Mouse (Mus musculus) liver, embryonic 11.5 days (tissue): Measurements from ENCODE around the gene Cradd. TPM values are rescaled to one million over a fixed set of nuclear protein-coding genes. Genes with fewer than 3 reads are reported as not detected.
A peak's percentile ranks its signal among the peaks of the same experiment; 100 is the strongest.

Experiments used
- ATAC-seq: fragments of 200-750 bp; cut with Nextera tagmentation; replicated peaks from 2 replicates; pipeline ENCODE4 v1.8.0; 2017; ENCODE audit warnings: moderate number of reproducible peaks, mild to moderate bottlenecking, moderate TSS enrichment, moderate library complexity; ENCODE audit not compliant: low FRiP score
- DNase-seq: peaks from one replicate; pipeline ENCODE4 v3.0.0-alpha.2; 2017; ENCODE audit warnings: low spot score
- H3K27ac ChIP-seq: fragments of 300-500 bp; sonication (generic); 2 replicates; pipeline ENCODE4 v1.5.1; 2014; ENCODE audit warnings: mild to moderate bottlenecking, low read depth, low read length, control low read depth
- H3K27me3 ChIP-seq: fragments of 300-500 bp; sonication (generic); replicated peaks from 2 replicates; pipeline ENCODE4 v1.6.1; 2014; ENCODE audit warnings: low read length, mixed read lengths; ENCODE audit not compliant: control insufficient read depth, insufficient read depth
- H3K36me3 ChIP-seq: fragments of 300-500 bp; sonication (generic); 2 replicates; pipeline ENCODE4 v1.6.1; 2014; ENCODE audit warnings: mild to moderate bottlenecking, low read length, moderate library complexity, mixed read lengths; ENCODE audit not compliant: control insufficient read depth, insufficient read depth
- H3K4me1 ChIP-seq: fragments of 300-500 bp; sonication (generic); replicated peaks from 2 replicates; pipeline ENCODE4 v1.6.1; 2014; ENCODE audit warnings: low read length, mixed read lengths; ENCODE audit not compliant: control insufficient read depth, insufficient read depth
- H3K4me2 ChIP-seq: fragments of 300-500 bp; sonication (generic); 2 replicates; pipeline ENCODE4 v1.6.1; 2014; ENCODE audit warnings: mild to moderate bottlenecking, control low read depth, moderate library complexity
- H3K4me3 ChIP-seq: fragments of 300-500 bp; sonication (generic); 2 replicates; pipeline ENCODE4 v1.5.1; 2014; ENCODE audit warnings: low read depth, low read length, control low read depth
- H3K9ac ChIP-seq: fragments of 300-500 bp; sonication (generic); 2 replicates; pipeline ENCODE4 v1.6.1; 2014; ENCODE audit warnings: low read depth, low read length, control low read depth
- H3K9me3 ChIP-seq: fragments of 300-500 bp; sonication (generic); 2 replicates; pipeline ENCODE4 v1.6.1; 2016; ENCODE audit warnings: low read length, inconsistent platforms, mixed read lengths; ENCODE audit not compliant: control insufficient read depth
- WGBS: fragments of 180-500 bp; shearing (Covaris S2); extraction: QIAGEN DNeasy Blood & Tissue Kit; methylation state at CpG from one replicate; pipeline ENCODE4 v1.1.7; 2014; 5-methylcytosine and 5-hydroxymethylcytosine counted together
- polyA plus RNA-seq: library from polyadenylated mRNA; unstranded; fragments of >200 nt; fragmentation: Nextera tagmentation; extraction: Ambion mirVana; gene quantifications from 2 replicates; pipeline ENCODE4 v1.2.1, GENCODE M21; 2014

Cradd gene
- polyA plus RNA-seq, 1 experiment from 2014 or later = 10.5 TPM

DNA sequence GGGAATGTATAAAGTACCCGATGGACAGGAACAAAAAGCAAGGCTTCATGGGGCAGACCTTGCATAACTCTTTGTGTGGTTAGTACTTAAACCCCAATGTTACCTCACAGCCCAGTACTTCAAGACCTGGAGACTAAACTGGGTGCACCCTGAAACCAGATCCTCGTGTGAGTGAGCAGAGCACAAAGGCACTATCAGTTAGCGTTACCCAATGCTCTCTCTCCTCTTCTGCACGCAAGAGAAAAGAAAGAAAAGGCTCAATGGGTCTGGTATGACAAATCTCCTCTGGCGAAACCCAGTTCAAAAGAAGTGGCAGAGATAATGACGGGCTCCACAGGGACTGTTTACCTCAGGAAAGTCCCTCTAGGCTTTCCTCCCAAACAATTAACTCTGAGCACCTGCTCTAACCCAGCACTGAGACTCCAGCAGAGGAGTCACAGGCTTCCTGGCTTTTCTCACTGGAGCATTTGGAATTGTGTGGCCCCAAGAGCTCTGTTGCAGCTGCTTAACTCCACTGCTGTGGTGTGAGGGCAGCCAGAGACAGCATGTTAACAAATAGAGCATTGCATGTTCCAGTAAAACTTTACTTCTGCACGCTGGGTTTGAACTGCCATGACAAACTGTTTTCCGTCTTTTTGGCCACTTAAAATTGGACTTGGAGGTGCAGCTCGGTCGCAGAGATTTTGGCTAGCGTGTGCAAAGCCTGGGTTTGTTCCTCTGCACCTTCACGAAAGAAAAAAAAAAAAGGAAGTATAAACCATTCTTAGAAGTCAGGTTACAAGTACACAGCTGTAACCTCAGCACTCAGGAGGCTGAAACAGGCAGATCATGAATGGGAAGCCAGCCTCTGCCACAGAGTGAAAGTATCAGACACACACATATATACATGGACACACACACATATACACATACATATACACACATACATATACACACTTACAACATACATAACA, 21.4 kb downstream of the Cradd start:
- WGBS = 74% methylated on average over 11 of the region's 12 CpGs

DNA sequence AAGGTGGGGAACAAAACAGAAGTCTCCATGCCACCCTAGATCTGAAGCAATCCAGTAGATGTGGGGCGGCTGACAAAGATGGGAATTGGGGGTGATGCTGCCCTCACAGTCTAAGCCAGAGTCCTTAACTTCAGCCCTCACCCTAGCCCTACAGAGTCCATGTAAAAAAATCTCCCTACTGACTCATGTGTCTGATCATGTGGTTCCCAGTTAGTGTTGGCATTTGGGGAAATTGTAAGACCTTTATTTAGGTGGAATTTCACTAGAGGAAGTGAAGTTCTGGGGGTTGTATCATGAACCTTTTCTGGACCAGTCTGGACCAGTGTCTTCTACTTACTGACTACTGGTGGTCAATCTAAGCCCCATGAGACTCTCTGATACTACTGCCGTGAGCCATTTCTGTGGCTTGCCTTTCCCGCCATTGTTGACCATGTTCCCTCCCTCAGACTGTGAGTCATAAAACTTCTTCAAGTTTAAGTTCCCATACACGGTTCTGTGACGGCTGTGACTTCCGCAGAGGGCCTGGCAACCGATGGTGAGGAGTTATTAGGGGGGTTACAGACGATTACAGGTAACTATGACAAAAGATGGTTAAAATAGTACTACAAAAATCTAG, 23.6 kb downstream of the Cradd start:
- no peak for ATAC-seq
- no peak overlapping the region for H3K9ac ChIP-seq
- H3K9me3 ChIP-seq = no peaks in the 10 kb centered on the region
- peaks cover 16% of the 10 kb centered on the region for H3K4me1 ChIP-seq
- no peak overlapping the region for H3K27ac ChIP-seq
- H3K27me3 ChIP-seq = no peaks in the 10 kb centered on the region
- WGBS = 69% methylated on average over 8 of the region's 8 CpGs
- H3K4me3 ChIP-seq = no peak overlapping the region
- no peaks in the 10 kb centered on the region for H3K36me3 ChIP-seq
- DNase-seq = no peak
- no peak overlapping the region for H3K4me2 ChIP-seq

More for the DNA sequence above, 21.4 kb downstream of the Cradd start:
- H3K4me2 ChIP-seq = no peak overlapping the region
- DNase-seq (no peak), ATAC-seq (no peak)
- no peak overlapping the region for H3K9ac ChIP-seq
- peaks cover 10% of the 10 kb centered on the region for H3K4me1 ChIP-seq
- H3K9me3 ChIP-seq = no peaks in the 10 kb centered on the region
- no peak overlapping the region for H3K4me3 ChIP-seq
- H3K27ac ChIP-seq = no peak overlapping the region
- H3K36me3 ChIP-seq = no peaks in the 10 kb centered on the region
- no peaks in the 10 kb centered on the region for H3K27me3 ChIP-seq

DNA sequence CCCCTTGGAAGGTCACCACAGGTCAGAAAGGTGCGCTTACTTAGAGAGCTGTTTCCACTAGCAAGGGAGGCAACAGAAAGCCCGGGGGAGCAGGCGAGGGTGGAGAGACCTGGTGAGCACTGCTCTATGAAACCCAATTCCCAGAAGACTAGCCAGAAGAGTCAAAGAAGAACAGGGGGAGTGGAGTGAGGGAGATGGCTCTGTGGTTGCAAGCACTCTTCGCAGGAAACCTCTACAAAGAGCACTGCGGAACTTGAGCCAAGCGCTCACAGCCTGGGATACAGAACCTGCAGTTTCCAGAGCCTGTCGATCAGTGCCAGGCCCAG, 24.2 kb downstream of the Cradd start:
- WGBS = 60% methylated on average over 7 of the region's 7 CpGs
- ATAC-seq = no peak

DNA sequence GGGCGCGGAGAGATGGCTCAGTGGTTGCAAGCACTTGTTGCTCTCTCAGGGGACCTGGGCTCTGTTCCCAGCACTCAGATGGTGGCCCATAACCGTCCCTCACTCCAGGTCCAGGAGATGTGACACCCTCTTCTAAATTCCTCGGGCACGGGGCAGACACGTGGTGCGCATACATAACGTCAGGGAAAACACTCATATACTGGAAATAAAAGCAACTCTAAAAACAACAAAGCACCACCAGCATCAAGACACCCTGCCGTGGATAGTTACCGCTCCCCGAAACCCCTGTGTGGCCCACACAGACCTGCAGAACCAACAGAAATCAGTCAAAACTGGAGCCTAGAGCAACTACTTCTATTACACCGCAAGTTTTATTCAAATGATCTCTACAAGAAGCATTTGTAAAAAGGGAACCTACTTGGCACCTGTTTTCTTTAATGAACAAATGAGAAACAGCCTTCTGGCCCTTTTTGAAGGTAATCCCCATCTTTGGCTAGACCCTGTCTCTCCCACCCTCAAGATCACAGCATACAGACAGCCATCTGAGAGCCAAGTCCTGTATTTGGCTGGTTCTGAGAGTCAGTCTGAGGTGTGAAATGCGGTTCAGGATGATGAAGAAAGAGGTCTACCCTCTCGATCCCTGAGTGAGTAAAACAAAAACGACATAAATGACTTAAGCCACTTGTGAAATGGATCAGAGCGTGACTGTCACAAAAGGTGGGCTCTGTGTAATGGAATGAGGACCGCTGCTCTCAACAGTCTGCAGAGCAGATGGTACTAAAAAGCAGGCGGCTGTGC, 24.7 kb downstream of the Cradd start:
- no peak for DNase-seq
- no peak overlapping the region for H3K4me3 ChIP-seq

More for the DNA sequence above, 24.2 kb downstream of the Cradd start:
- no peak overlapping the region for H3K4me3 ChIP-seq
- H3K4me1 ChIP-seq = peaks cover 16% of the 10 kb centered on the region
- H3K9me3 ChIP-seq = no peaks in the 10 kb centered on the region
- H3K27me3 ChIP-seq = no peaks in the 10 kb centered on the region
- H3K36me3 ChIP-seq = no peaks in the 10 kb centered on the region
- H3K4me2 ChIP-seq = no peak overlapping the region
- no peak overlapping the region for H3K9ac ChIP-seq
- H3K27ac ChIP-seq = no peak overlapping the region
- DNase-seq = no peak

DNA sequence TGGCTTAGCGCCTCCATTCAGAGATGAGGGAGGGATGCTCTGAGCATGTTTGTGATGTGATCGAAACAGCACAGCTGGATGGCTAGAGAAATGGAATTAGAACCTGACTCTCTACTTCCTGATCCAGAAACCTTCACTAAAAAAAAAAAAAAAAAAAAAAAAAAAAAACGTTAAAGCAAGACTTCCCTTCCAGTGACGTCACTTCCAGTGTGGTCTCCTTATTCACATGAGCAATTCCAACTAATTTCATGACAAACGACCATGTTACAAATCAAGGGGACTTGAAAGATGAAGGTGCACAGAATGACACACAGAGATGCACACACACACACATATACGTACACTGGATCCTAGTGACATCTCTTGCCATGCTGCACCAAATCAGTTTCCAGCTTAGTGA, 25.4 kb downstream of the Cradd start:
- Histone ChIP-seq H3K36me3 (no peaks in the 10 kb centered on the region), H3K9me3 (no peaks in the 10 kb centered on the region), H3K27ac (no peak overlapping the region), H3K27me3 (no peaks in the 10 kb centered on the region), H3K4me3 (no peak overlapping the region), H3K4me1 (peaks cover 12% of the 10 kb centered on the region), H3K4me2 (no peak overlapping the region), H3K9ac (no peak overlapping the region)
- no peak for DNase-seq
- ATAC-seq = no peak
- WGBS = 77% methylated on average over 6 of the region's 6 CpGs

More for the DNA sequence above, 24.7 kb downstream of the Cradd start:
- Histone ChIP-seq H3K27me3 (no peaks in the 10 kb centered on the region), H3K9ac (no peak overlapping the region), H3K4me1 (peaks cover 13% of the 10 kb centered on the region), H3K36me3 (no peaks in the 10 kb centered on the region), H3K4me2 (no peak overlapping the region), H3K9me3 (no peaks in the 10 kb centered on the region), H3K27ac (no peak overlapping the region)
- ATAC-seq = no peak
- WGBS = 80% methylated on average over 18 of the region's 18 CpGs

DNA sequence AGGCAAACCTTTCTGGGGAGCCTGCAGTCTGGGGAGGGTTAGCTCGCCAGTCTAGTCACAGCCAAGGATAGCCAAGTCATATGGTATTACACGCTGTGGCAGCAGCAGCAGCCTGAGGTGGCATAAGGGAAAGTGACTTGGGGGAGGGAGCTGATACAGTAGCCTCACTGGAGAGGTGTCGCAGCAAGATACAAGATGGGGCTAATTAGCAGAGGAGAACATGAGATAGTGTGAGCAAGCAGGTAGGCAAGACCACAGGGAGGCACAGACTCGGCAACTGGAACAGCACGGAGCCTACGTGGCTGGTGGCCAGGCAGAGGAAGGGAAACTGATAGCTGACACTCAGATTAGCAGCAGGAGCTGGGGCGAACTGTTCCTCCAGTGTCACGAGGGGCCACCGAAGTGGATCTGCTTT, 26.2 kb downstream of the Cradd start:
- no peak overlapping the region for H3K27ac ChIP-seq
- WGBS = 29% methylated on average over 9 of the region's 9 CpGs
- no peaks in the 10 kb centered on the region for H3K9me3 ChIP-seq
- peak; percentile 86 for ATAC-seq
- H3K9ac ChIP-seq = no peak overlapping the region
- H3K4me2 ChIP-seq = 0 out of 2 replicates have a peak overlapping the region, but pooled peaks have one; percentile 2
- no peak overlapping the region for H3K4me3 ChIP-seq
- H3K36me3 ChIP-seq = no peaks in the 10 kb centered on the region
- no peak for DNase-seq
- no peaks in the 10 kb centered on the region for H3K27me3 ChIP-seq
- peaks cover 12% of the 10 kb centered on the region for H3K4me1 ChIP-seq

DNA sequence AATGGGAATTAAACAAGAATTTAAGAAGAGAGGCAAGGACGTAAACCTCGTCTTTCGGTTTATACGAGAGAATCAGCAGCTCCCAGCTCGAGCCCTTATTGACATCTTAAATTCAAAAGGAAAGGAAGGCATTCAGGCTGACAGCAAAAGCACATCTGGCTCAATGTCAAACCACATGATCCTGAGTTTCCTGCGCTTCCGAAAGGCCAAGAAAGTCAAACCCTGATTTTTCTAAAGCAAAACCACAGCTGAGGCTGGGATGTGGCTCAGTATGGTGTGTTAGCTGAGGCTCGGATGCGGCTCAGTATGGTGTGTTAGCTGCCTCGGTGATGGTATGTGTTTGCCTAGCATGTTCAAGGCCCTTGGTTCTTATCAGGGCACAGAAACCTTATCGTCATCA, 26.9 kb downstream of the Cradd start:
- Histone ChIP-seq H3K36me3 (no peaks in the 10 kb centered on the region), H3K27me3 (no peaks in the 10 kb centered on the region), H3K9me3 (no peaks in the 10 kb centered on the region), H3K27ac (no peak overlapping the region), H3K4me1 (peaks cover 19% of the 10 kb centered on the region), H3K4me3 (no peak overlapping the region), H3K9ac (no peak overlapping the region), H3K4me2 (no peak overlapping the region)
- 70% methylated on average over 11 of the region's 11 CpGs for WGBS
- no peak; the same call in 1 of the 2 replicates for ATAC-seq
- no peak for DNase-seq

DNA sequence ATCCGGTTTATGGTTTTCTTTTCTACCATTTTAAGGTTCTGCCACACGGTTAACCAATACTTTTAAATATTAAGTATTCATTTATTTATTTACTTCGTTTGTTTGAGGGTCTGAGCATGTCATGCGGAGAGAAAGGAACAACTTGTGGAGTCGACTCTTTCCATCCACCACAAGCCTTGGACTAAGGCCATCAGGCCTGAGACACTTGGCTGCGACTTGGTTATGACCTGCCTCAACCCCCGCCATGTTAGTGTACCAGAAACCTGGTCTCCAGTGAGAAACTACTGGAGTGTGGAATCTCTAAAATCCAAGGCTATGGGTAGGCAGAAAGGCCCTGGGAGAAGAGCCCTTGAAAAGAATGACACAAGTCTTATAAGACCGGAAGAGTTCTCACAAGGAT, 30.7 kb downstream of the Cradd start:
- no peaks in the 10 kb centered on the region for H3K27me3 ChIP-seq
- peaks cover 45% of the 10 kb centered on the region for H3K4me1 ChIP-seq
- WGBS = 90% methylated on average over 8 of the region's 8 CpGs
- H3K36me3 ChIP-seq = no peaks in the 10 kb centered on the region
- no peak for DNase-seq
- H3K27ac ChIP-seq = no peak overlapping the region
- H3K4me3 ChIP-seq = no peak overlapping the region
- no peak overlapping the region for H3K9ac ChIP-seq
- H3K4me2 ChIP-seq = no peak overlapping the region
- ATAC-seq = no peak
- H3K9me3 ChIP-seq = no peaks in the 10 kb centered on the region
